Mouse (Mus musculus) cerebellum, postnatal 10 days (tissue): ENCODE data around the gene Ncor2.
A peak's percentile ranks its signal among the peaks of the same experiment; 100 is the strongest.

Experiments
- DNase-seq, 2 experiments: peaks; one replicate each; pipeline ENCODE4 v3.0.0; 2021; ENCODE audit warnings: mixed read lengths in 2 of 2

The Ncor2 gene

GRCm38 (mm10) chr5:125088076-125088475 lies 90.9 kb downstream of the Ncor2 start:
- no peak for DNase-seq

DNA sequence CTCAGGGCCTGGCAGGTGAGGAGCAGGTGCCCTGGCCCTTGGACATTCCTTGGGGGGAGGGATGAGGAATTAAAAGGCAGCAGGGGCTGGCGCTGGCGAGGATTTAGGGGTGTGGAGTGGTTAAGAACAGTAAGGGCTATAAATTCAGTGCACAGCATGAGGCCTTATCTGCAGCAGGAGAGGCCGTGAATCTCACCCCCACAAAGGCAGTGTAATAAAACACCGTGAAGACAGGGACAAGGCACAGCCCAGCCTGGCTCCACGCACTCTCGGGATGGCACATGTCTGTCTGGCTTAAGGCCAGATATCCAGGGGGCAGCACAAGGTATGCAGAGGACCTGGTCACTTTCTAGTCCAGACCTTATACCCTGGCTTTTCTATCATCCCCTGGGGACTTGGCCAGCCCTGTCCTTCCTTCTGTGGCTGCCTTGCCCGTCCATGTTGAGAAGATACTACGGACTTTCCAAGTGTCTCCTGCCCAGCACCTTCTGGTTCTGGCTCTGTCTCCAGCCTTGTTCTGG lies 93.9 kb downstream of the Ncor2 start:
- DNase-seq = peak in 1 of 2 experiments; percentile 50

GRCm38 (mm10) chr5:125083674-125084073 lies 95.3 kb downstream of the Ncor2 start:
- peak in 1 of 2 experiments; percentile 61 for DNase-seq

DNA sequence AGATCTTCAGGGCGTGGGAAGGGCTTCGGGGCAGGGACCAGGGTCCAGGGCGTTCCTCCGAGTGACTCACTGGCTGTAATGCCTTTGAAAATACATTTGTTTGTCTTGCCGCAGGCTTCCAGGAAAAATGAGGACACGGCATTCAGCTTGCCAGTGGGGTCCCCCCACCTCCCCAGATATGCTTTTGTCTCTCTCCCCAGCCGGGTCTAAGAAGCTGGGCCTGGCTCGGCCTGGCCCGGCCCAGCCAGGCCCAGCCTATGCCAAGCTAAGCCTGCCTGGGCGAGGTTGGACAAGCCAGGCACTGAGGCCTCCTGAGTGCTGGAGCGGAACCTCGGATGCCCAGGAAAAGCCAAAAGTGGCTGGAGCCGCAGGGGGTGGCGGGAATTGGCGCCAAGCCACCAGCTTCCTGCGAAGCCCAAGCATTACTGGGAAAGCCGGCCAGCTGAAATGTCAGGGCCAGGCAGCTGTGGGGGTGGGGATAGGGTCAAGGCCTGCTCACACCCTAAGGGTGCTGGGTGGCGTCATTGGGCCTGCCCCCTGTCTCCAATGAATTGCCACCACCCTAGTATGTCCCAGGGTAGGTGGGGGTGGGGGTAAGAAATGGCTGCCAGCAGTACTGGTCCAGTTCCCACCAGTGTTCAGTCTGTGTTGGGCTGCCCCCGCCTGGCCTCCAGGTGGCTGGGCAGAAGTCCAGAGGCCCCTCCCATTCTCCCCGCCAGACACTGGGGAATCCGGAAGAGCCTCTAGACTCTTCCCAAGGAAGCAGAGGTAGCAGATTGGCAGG lies 97.5 kb downstream of the Ncor2 start:
- DNase-seq = peak; percentile 93

- DNase-seq = peak; percentile 47 to 50
These were observed 98.2 kb downstream of the Ncor2 start for GRCm38 (mm10) chr5:125080787-125081317.

DNA sequence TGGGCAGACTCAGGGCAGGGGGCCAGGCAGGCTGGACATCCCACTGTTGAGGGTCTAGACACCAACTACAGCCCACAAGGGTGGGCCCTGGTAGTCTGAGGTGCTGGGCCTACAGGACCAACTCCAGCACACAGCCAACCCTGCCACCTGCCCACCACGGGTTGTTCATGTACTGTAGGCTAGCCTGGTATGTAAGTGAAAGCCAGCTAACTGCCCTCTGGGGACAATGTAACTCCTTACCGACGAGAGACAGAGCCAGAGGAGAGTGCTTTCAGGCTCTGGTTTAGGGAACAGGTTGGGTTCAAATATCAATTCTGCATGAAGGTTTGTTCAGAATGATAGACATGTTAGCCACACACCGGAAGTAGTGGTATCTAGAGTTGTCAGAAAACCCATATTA lies 98.7 kb downstream of the Ncor2 start:
- DNase-seq = no peak

- no peak for DNase-seq
These were observed 100.8 kb downstream of the Ncor2 start for GRCm38 (mm10) chr5:125078220-125078619.

DNA sequence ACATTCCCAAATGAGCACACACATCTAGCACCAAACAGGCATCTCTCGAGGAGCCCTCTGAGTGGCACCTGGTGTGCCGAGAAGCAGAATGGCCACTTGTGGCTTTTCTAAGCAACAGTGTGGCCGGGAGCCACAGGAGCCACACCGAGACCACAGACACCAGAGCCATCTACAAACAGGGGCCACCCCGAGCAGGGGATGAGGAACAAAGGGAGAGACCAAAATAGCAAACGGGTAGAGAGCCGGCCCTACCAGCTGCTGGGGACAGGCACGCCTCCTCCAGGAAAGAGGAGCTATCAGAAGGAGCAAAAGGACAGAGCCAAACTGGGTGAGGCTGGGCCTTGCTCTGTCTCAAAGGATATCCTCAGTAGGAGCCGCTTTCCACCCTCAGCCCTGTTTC lies 102.8 kb downstream of the Ncor2 start:
- DNase-seq = no peak

DNA sequence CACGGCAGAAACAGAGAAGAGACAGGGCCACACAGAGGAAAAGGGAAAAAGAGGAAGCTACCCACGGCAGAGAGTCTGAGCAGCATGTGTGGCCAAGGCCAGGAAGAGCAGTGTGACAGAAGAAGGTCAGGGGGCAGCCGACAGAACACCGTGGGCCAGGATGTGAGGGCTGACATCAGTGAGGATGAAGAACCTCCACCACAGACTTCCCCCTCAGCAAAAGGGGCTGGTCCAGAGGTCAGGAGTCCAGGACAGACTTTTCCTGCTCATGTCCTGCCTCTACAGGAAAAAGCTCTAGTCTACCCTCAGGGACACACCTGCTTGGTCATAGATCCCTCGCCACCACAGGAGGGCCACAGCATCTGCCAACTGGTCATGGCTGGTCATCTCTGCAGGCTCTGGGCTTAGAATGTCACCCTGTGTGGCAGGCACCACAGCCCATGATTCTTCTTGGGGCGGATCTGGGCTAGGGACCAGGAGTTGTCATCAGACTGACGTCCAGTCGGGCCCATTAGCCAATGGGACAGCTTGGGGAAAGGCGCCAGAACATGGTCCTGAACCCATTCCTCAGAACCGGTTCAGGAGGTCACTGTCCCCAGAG lies 104.3 kb downstream of the Ncor2 start:
- DNase-seq = peak; percentile 44 to 47

DNA sequence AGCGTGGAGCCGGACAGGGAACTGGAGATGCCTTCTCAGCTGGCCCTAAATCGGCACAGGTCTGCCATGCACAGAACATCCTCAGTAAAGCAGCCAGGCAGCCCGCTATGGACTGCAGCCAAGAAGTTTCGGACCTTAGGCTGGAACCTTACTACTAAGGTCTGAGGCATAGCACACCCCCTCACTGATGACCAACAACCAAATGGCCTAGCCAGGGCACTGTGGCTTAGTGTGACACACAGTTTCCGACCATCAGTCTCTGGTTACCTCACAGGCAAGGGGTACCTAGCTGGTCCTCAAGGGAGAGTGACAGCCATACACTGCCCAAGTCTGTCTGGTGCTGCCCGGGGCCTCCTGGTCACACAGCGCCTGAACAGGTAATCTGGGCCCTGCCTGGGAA lies 105.1 kb downstream of the Ncor2 start:
- no peak for DNase-seq

GRCm38 (mm10) chr5:125073335-125073734 lies 105.7 kb downstream of the Ncor2 start:
- no peak for DNase-seq

DNA sequence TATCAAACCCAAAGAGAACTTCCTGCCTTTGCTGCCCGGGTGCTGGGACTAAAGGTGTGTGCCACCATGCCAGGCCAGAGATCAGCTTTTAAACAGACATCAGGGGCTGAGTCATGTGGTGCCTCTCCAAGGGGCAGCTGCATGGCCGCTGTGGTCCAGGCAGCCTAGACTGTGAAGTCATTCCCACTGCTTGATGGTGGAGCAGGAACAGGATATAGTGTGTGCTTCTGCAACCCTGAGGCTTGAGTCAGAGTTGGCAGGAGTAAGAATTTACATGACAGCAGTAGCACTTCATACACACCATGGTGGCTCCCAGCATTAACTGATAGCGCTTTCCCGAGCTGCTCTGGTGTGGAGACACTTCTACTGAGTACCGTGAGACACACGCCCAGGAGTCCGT lies 106.6 kb downstream of the Ncor2 start:
- DNase-seq = no peak

GRCm38 (mm10) chr5:125071919-125072318 lies 107.1 kb downstream of the Ncor2 start:
- no peak for DNase-seq

DNA sequence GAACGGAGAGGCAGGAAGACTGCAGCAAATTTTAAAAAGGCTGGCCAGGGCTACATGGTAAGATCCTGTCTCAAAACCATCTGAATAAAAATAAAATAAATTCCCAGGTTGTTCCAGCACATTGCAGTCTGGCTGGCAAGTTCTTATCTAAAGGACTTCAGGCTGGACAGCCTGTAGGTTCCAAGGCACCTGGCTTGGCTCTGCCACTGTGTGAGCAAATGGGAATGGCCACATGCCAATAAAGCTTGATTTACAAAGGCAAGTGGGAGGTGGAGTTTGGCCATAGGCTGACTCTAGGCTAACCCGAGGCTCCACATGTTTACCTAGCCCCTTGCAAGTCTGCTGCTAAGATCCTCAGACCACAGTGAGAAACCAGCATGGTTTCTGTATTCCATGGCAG lies 108.6 kb downstream of the Ncor2 start:
- DNase-seq = peak; percentile 74 to 81

DNA sequence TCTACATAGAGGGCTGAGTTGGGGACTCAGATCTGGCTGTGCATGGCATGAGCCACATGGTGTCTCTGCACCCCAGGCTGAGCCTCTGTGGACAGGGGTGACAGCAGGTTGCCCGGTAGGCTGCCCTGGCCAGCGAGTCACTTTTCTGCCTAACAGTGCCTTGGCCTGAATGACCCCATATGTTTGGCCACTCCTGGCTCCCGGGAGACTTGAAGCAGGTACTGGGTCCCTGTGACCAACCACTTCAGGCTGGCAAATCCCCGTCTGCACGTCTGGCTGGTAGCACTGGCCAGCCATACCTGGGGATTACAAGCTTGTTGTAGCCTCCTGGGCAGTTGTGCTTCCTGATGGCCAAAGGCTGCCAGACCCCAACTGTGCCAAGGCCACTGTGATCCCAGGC lies 109.1 kb downstream of the Ncor2 start:
- peak; percentile 51 for DNase-seq

DNA sequence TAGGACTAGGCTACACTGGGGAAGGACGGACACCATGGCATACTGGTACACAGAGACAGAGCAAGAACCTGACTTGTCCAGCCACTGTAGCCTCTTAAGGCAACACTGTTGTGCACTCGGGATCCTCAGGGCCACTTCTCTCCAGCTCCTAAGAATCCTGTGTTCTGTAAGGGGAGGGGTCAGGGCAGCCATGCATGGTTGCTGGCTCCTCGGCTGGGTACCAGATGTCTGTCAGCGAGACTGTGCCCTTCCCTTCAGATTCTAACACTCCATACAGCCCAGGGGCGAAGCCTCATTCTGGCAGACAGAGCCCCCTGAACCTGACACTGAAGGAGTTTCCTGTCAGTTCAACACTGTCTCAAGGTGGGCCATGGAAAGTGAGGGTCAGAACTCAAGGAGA lies 109.6 kb downstream of the Ncor2 start:
- peak in 1 of 2 experiments; percentile 56 for DNase-seq

GRCm38 (mm10) chr5:125068371-125068951 lies 110.6 kb downstream of the Ncor2 start:
- DNase-seq = no peak

DNA sequence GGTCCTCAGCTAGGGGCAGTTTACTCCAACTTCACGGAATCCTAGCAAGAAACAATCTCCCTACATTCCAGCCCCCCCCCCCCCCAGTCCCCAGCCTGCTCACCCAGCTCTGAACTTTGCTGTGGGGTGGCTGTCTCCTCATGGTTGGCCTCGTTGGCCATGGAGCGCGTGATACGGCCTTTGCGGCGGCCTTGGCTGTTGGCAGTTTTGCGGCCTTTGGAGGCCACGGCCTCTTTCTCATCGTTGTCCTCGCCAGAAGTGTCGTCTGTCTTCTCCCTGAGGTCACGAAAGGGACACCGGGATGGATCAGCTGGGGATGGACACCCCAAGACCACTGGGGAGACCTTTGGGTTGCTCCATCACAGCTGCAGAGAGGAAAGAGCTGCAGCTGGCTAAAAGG lies 111.3 kb downstream of the Ncor2 start:
- no peak for DNase-seq

- peak; percentile 90 to 95 for DNase-seq
These were observed 112.2 kb downstream of the Ncor2 start for GRCm38 (mm10) chr5:125066479-125067471.

- peak; percentile 57 to 64 for DNase-seq
These were observed 116.0 kb downstream of the Ncor2 start for GRCm38 (mm10) chr5:125063015-125063414.

DNA sequence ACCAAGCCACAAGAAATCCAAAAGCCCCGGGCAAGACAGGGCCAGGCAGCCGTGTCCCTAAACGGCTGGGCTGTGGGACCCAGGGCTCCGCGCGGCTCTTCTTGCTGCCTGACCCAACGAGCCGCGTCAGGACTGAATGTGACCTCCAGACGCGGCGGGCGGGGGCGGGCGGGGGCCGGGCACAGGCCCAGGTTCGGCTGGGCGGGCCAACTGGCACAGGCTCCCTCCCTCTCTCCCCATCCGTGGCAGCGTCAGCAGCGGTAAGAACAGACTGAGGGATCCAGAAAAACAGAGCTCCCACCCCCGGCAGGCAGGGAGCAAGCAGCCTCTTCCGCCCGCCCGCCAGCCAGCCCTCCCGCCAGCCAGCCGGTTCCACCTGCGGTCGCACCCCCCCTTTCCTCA lies 120.8 kb downstream of the Ncor2 start:
- DNase-seq = peak; percentile 90 to 92

- peak; percentile 59 to 63 for DNase-seq
These were observed 121.3 kb downstream of the Ncor2 start for GRCm38 (mm10) chr5:125057555-125058266.
